Mouse (Mus musculus): ENCODE data around the gene Nwd1. TPM values are rescaled to one million over a fixed set of nuclear protein-coding genes. Genes with fewer than 3 reads are reported as not detected.

The Nwd1 gene
- polyA plus RNA-seq, 1 experiment from 2014 or later: 0.17 TPM

DNA sequence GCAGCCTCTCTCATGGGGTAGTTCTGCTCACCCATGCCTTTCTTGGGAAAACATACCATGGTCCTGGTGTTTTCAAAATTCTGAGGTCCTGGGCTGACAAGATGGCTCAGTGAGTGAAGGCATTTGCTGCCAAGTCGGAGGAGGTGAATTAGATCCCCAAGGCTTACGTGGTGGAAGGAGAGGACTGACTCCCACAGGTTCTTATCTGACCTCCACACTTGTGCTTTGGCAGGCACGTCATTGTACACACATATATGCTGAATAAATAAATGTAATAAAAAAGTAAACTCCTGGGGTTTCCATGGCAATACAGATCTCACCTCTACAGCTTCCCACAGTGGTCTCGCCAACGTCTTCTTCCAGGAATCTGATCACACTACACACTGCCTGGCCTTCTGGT lies 70.1 kb downstream of the Nwd1 start:
- no peak overlapping the region for H3K9ac ChIP-seq
- WGBS: 46% methylated on average over 5 of the region's 5 CpGs
- no peaks in the 10 kb centered on the region for H3K4me1 ChIP-seq

DNA sequence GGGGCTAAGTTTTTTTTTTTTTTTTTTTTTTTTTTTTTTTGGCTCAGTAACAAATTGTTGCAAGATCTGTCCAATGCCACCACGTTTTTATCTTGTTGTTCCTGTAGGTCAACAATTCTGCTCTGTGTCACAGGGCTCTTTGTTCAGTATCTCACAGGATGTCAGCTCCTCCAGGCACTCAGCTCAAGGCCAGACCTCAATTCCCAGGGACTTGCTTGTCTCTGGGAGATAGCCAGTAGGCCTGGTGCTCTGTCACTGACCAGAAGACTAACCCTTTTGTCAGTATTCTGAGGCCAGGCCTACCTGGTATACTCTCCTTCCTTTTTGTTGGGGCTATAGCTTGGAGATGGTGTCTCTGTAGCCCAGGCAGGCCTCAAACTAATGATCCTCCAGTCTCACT lies 74.0 kb downstream of the Nwd1 start:
- Histone ChIP-seq H3K9me3 (no peaks in the 10 kb centered on the region), H3K27me3 (no peaks in the 10 kb centered on the region), H3K27ac (no peak overlapping the region), H3K36me3 (peaks cover 7% of the 10 kb centered on the region), H3K9ac (no peak overlapping the region), H3K4me3 (no peak overlapping the region), H3K4me2 (no peak overlapping the region), H3K4me1 (peaks cover 6% of the 10 kb centered on the region)
- WGBS: 14% methylated on average over 1 of the region's 1 CpGs
- no peak for ATAC-seq (ENCODE audit: borderline replicate concordance, extremely low read depth, low FRiP score, low TSS enrichment)

More for the DNA sequence above, 70.1 kb downstream of the Nwd1 start:
- H3K27me3 ChIP-seq: no peaks in the 10 kb centered on the region
- no peaks in the 10 kb centered on the region for H3K36me3 ChIP-seq
- no peak overlapping the region for H3K4me2 ChIP-seq
- H3K27ac ChIP-seq: no peak overlapping the region
- H3K9me3 ChIP-seq: no peaks in the 10 kb centered on the region
- ATAC-seq (ENCODE audit: borderline replicate concordance, extremely low read depth, low FRiP score, low TSS enrichment): no peak
- H3K4me3 ChIP-seq: no peak overlapping the region

DNA sequence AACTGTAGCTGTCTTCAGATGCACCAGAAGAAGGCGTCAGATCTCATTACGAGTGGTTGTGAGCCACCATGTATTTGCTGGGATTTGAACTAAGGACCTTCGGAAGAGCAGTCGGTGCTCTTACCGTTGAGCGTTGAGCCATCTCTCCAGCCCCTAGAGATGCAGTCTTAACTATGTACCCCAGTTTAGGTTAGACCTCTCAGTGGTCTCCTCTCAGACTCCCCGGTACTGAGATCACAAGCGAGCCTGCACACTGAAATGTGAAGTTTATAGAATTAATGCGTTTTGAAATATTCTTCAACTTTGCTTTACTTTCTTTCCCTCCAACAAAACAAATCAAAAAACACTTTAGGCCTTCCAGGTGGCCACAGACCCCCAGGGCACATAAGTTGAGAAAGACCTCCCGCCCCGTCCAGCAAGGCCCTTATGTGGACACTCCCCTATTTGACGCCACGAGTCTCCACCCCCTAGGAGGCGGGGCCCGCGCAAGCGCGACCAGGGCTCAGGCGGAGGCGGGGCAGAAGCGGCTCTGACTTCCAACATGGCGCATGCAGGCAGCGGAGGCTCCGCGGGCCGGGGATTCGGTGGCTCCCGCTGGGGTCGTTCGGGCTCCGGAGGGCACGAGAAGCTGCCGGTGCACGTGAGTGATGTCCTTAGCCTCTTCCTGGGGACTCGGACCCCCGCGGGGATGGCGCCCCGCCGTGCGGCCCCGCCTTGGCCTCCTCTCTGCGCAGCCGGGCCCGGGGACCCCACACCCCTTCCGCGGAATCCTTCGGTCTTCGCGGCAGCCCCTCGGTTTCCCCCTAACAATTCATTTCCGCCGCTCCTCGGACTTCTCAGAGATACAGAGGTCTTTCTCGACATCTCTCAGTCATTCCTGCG lies 76.5 kb downstream of the Nwd1 start, which contains the start of gene Sin3b:
Gene Sin3b (plus strand): TSS at position 517 of the 882 bp plus-strand sequence.
- peak within 1 kb of the TSS; percentile 17; the same call in 1 of the 2 replicates for H3K27ac ChIP-seq
- H3K9me3 ChIP-seq: no peaks in the 10 kb centered on the region
- H3K4me1 ChIP-seq: peaks cover 6% of the 10 kb centered on the region
- no peaks in the 10 kb centered on the region for H3K27me3 ChIP-seq
- H3K36me3 ChIP-seq: peaks cover 31% of the 10 kb centered on the region
- peak within 1 kb of the TSS; percentile 80 for H3K4me3 ChIP-seq
- H3K4me2 ChIP-seq: peak within 1 kb of the TSS; percentile 93
- H3K9ac ChIP-seq: peak within 1 kb of the TSS; percentile 98
- WGBS: 14% methylated on average over 56 of the region's 56 CpGs
- peak; percentile 98 for ATAC-seq (ENCODE audit: borderline replicate concordance, extremely low read depth, low FRiP score, low TSS enrichment)

DNA sequence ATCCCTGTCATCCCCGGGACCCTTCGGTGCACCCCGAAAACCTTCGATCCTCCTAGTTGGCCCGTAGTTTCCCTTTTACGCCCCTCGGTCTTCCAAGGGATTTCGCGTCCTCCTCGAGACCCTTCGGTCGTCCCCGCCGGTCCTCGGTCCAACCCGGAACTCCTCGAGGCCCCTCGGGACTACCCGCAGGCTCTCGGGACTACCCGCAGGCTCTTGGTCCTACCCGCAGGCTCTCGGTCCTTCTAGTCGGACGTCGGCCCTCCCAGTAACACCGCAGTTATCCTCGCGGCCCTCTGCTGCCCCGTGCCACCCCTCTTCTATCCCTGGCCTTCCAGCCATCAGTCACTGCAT lies 77.1 kb downstream of the Nwd1 start:
- H3K9ac ChIP-seq: peak overlapping the region; percentile 98
- H3K4me1 ChIP-seq: peaks cover 6% of the 10 kb centered on the region
- H3K27me3 ChIP-seq: no peaks in the 10 kb centered on the region
- peak overlapping the region; percentile 93 for H3K4me2 ChIP-seq
- peaks cover 37% of the 10 kb centered on the region for H3K36me3 ChIP-seq
- no peak for ATAC-seq (ENCODE audit: borderline replicate concordance, extremely low read depth, low FRiP score, low TSS enrichment)
- under 1% methylated on average over 30 of the region's 30 CpGs for WGBS
- H3K27ac ChIP-seq: peak overlapping the region; percentile 17; the same call in 1 of the 2 replicates
- H3K9me3 ChIP-seq: no peaks in the 10 kb centered on the region
- peak overlapping the region; percentile 80 for H3K4me3 ChIP-seq

DNA sequence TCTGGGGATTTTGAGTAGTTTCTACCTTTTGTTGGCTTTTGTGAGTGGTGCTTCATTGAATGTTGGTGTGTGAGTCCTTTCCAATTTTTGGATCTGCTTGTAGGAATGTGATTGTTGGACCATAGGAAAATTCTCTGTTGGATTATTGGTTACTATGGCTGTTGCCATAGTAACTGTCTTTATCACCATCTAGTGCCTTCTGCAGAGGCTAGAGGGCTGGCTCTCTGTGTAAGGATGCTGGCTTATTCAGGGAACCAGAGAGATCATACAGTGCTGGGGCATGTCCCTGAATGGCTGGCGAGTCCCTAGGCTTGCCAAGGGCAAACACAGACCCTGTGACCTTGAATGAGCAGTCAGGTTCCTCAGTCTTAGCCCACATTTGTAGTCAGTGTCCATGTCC lies 82.1 kb downstream of the Nwd1 start:
- H3K36me3 ChIP-seq: peaks cover 84% of the 10 kb centered on the region
- no peak for ATAC-seq (ENCODE audit: borderline replicate concordance, extremely low read depth, low FRiP score, low TSS enrichment)
- no peak overlapping the region for H3K4me3 ChIP-seq
- H3K4me1 ChIP-seq: peaks cover 6% of the 10 kb centered on the region
- no peak overlapping the region for H3K9ac ChIP-seq
- H3K27me3 ChIP-seq: no peaks in the 10 kb centered on the region
- no peaks in the 10 kb centered on the region for H3K9me3 ChIP-seq
- 88% methylated on average over 1 of the region's 1 CpGs for WGBS
- H3K4me2 ChIP-seq: no peak overlapping the region
- no peak overlapping the region for H3K27ac ChIP-seq

DNA sequence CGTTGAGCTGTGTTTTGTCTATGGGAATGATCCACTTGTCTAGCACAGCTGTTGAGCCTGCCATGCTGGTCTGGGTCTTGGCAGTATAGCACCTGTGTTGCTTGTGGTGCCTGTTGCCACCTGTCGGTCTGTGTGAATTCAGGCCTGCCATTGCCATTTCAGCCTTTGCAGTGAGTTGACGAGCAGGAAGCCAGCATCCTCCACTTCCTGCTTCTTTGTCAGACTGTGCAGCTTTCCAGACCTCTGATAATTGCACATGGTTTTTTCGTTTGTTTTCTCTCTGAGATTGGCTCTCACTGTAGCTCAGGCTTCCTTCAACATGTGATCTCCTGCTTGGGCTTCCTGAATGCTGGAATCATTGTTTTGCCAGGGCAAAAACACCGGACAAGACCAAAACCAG lies 88.5 kb downstream of the Nwd1 start:
- no peak overlapping the region for H3K4me2 ChIP-seq
- WGBS: 79% methylated on average over 5 of the region's 5 CpGs
- no peaks in the 10 kb centered on the region for H3K4me1 ChIP-seq
- no peaks in the 10 kb centered on the region for H3K27me3 ChIP-seq
- H3K9me3 ChIP-seq: no peaks in the 10 kb centered on the region
- no peak overlapping the region for H3K27ac ChIP-seq
- ATAC-seq (ENCODE audit: borderline replicate concordance, extremely low read depth, low FRiP score, low TSS enrichment): no peak
- no peak overlapping the region for H3K9ac ChIP-seq
- peaks cover 91% of the 10 kb centered on the region for H3K36me3 ChIP-seq
- no peak overlapping the region for H3K4me3 ChIP-seq

DNA sequence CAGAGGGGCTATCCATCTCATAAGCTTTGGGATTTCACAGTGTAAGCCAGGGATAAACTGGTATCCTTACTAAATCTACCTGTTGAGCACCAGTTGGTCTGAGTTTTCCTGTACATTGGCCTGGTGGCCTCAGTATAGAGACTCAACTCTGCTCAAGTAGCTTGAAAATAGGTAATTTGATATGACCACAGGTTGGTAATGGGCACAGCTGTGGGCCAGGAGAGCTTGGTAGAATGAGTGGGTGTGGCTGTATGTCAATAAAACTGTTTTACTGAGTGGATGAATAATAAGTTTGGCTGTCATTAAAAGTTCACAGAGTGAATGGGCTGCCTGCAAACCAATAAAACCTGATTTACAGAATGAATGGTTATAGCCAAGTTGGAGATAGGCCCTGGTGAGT lies 90.4 kb downstream of the Nwd1 start:
- H3K27ac ChIP-seq: no peak overlapping the region
- no peak overlapping the region for H3K9ac ChIP-seq
- no peaks in the 10 kb centered on the region for H3K9me3 ChIP-seq
- H3K4me3 ChIP-seq: no peak overlapping the region
- H3K36me3 ChIP-seq: peaks cover 85% of the 10 kb centered on the region
- no peaks in the 10 kb centered on the region for H3K4me1 ChIP-seq
- H3K4me2 ChIP-seq: no peak overlapping the region
- H3K27me3 ChIP-seq: no peaks in the 10 kb centered on the region
- ATAC-seq (ENCODE audit: borderline replicate concordance, extremely low read depth, low FRiP score, low TSS enrichment): no peak

DNA sequence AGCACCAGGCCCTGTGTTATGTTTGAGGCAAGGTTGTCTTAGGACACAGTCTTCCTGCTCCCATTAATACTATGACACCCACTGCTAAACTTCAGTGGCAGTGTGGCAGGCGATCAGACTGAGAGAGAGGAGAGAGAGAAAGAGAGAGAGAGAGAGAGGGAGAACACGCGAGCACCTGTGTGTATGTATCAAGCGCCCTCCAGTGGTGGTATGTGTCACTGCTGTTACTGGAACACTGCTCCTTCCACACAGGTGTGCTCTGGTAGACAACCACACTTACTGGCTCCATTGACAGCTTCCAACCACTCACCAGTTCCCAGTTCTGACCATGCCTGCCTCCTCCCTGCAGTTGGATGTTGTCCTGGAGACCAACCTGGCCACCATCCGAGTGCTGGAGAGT lies 99.5 kb downstream of the Nwd1 start:
- Histone ChIP-seq H3K36me3 (peaks cover 97% of the 10 kb centered on the region), H3K4me1 (no peaks in the 10 kb centered on the region), H3K4me3 (no peak overlapping the region), H3K9ac (no peak overlapping the region), H3K9me3 (no peaks in the 10 kb centered on the region), H3K27ac (no peak overlapping the region), H3K4me2 (no peak overlapping the region), H3K27me3 (no peaks in the 10 kb centered on the region)
- ATAC-seq (ENCODE audit: borderline replicate concordance, extremely low read depth, low FRiP score, low TSS enrichment): no peak
- 51% methylated on average over 5 of the region's 5 CpGs for WGBS

DNA sequence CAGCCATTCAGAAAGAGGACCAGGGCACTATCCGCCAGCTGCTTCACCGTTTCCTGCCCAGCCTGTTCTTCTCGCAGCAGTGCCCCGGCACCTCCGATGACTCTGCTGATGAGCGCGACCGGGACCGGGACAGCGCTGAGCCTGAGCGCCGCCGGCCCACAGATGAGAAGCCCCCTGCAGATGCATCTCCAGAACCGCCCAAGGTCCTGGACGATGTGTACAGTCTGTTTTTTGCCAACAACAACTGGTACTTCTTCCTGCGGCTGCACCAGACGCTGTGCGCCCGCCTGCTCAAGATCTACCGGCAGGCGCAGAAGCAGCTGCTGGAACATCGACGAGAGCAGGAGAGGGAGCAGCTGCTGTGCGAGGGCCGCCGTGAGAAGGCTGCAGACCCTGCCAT lies 103.3 kb downstream of the Nwd1 start:
- H3K4me1 ChIP-seq: no peaks in the 10 kb centered on the region
- H3K9ac ChIP-seq: no peak overlapping the region
- no peaks in the 10 kb centered on the region for H3K27me3 ChIP-seq
- peaks cover 95% of the 10 kb centered on the region for H3K36me3 ChIP-seq
- no peak for ATAC-seq (ENCODE audit: borderline replicate concordance, extremely low read depth, low FRiP score, low TSS enrichment)
- 91% methylated on average over 26 of the region's 26 CpGs for WGBS
- no peak overlapping the region for H3K4me2 ChIP-seq
- H3K4me3 ChIP-seq: no peak overlapping the region
- H3K27ac ChIP-seq: no peak overlapping the region
- no peaks in the 10 kb centered on the region for H3K9me3 ChIP-seq

DNA sequence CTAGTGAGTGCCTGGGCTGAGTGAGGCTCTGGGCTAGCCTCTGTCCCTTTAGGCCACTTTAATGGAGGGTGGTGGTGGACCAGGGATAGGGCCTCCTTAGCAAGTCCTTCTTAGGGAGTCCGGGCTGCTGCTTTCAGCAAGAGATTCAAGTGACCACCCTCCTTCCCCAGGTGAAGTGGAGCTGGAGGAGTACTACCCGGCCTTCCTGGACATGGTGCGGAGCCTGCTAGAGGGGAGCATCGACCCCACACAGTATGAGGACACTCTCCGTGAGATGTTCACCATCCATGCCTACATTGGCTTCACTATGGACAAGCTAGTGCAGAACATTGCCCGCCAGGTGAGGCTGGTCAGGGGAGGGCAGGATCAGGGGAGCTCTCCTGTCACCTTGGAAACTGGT lies 103.8 kb downstream of the Nwd1 start:
- H3K4me2 ChIP-seq: no peak overlapping the region
- ATAC-seq (ENCODE audit: borderline replicate concordance, extremely low read depth, low FRiP score, low TSS enrichment): no peak

DNA sequence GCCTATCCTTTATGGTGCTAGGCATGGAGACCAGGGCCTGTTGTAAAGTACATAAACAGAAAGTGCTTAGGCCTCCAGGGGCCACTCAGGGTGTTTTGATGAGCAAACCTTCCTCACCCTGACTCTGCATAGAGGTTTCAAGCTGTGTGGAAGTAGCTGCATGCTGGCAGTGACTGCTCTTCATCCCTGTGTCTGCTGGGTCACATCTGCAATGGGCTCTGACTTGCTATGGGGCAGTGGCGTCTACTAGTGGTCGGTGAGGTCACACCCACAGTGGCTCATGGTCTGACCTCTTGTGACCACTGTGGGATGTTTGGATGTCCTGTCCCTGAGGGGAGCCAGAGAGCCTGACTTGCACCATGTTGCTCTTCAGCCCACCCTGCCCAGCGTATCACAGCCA lies 104.6 kb downstream of the Nwd1 start:
- no peak overlapping the region for H3K4me2 ChIP-seq
- H3K36me3 ChIP-seq: peaks cover 91% of the 10 kb centered on the region
- H3K4me3 ChIP-seq: no peak overlapping the region
- 73% methylated on average over 3 of the region's 3 CpGs for WGBS
- H3K9me3 ChIP-seq: no peaks in the 10 kb centered on the region
- H3K27ac ChIP-seq: no peak overlapping the region
- H3K9ac ChIP-seq: no peak overlapping the region
- no peaks in the 10 kb centered on the region for H3K4me1 ChIP-seq
- no peak for ATAC-seq (ENCODE audit: borderline replicate concordance, extremely low read depth, low FRiP score, low TSS enrichment)
- H3K27me3 ChIP-seq: no peaks in the 10 kb centered on the region

More for the DNA sequence above, 103.8 kb downstream of the Nwd1 start:
- H3K9ac ChIP-seq: no peak overlapping the region
- H3K4me1 ChIP-seq: no peaks in the 10 kb centered on the region
- 95% methylated on average over 6 of the region's 6 CpGs for WGBS
- H3K9me3 ChIP-seq: no peaks in the 10 kb centered on the region
- peaks cover 91% of the 10 kb centered on the region for H3K36me3 ChIP-seq
- H3K27ac ChIP-seq: no peak overlapping the region
- H3K4me3 ChIP-seq: no peak overlapping the region
- H3K27me3 ChIP-seq: no peaks in the 10 kb centered on the region

DNA sequence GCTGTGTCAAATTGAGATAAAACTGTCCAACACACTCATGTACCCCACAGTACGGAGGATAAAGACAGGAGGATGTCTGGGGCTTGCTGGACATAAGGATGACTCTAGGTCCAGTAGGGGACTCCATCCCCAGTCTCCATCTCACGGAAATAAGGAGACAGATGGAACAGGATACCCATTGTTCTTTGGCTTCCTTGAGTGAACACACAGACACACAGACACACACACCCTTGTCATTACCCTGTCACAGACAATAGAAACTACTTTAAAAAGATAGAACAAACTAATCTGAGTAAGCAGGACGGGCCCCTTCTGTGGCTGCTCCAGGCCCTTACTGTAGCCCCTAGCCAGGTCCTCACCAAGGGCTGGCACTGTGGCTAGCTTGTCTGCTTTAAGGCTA lies 105.8 kb downstream of the Nwd1 start:
- Histone ChIP-seq H3K27ac (no peak overlapping the region), H3K9me3 (no peaks in the 10 kb centered on the region), H3K4me1 (no peaks in the 10 kb centered on the region), H3K36me3 (peaks cover 91% of the 10 kb centered on the region), H3K4me2 (no peak overlapping the region), H3K4me3 (no peak overlapping the region), H3K9ac (no peak overlapping the region), H3K27me3 (no peaks in the 10 kb centered on the region)
- ATAC-seq (ENCODE audit: borderline replicate concordance, extremely low read depth, low FRiP score, low TSS enrichment): no peak
- WGBS: 76% methylated on average over 3 of the region's 3 CpGs
